Mouse (Mus musculus) brain, embryonic 18.5 days (tissue): ENCODE measurements at regions not wholly inside any gene's neighbourhood (a gene's known extent, or its start where the extent isn't known, plus 50 kb on each side); places are given as distances from the start of the nearest gene placed in this dataset.

ENCODE experiments used
- DNase-seq: peaks from one replicate; pipeline ENCODE4 v3.0.0-alpha.2; 2012; ENCODE audit warnings: low read depth, low spot score

DNA sequence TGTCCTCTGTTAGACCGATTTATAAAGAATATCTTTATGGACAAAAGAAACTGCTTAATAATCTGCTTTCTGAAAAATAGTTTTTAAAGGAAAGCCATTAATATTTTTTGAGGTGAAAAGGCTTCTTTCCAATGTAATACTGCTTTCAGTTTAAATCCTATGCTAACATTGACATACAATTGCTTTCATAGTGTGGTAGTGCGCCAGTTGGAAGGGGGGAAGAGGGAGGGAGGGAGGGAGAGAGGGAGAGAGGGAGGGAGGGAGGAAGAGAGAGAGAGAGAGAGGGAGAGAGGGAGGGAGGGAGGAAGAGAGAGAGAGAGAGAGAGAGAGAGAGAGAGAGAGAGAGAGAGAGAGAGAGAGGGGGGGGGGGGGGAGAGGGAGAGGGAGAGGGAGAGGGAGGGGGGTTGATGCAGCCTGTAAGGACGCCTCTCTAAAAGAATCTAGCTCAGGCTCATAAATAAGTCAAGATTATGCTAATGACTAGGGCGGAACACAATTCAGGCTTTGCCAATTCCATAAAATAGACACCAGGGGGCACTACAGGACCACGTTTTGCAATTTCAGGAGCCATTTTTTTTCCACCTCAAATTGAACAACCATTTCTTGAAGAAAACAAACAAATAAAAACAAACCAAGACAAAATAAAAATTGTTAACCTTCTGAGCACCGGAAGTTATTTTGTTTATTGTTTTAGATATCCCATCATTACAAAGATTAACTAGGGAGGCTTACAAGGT lies 223.6 kb upstream of the Nfe2l3 start:
- peak; percentile 87 for DNase-seq

DNA sequence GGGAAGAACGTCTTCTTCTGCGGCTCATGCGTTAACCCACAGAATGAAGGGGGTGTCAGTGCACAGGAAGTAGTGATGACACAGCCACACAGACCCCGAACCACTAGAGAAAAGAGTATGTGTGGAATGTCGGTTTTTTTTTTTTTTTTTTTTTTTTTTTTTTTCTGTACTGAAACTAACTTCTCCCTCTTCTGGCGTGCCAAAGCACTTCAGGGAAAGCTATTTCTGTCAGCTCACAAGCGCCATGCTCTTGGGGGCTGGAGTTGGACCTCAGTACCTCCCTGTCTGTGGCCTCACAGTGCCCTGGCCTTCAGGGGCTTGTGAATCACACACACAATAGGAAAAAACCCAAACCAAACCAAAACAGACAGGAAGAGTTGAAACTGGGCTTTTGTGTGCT lies 221.1 kb upstream of the Nfe2l3 start:
- no peak for DNase-seq

DNA sequence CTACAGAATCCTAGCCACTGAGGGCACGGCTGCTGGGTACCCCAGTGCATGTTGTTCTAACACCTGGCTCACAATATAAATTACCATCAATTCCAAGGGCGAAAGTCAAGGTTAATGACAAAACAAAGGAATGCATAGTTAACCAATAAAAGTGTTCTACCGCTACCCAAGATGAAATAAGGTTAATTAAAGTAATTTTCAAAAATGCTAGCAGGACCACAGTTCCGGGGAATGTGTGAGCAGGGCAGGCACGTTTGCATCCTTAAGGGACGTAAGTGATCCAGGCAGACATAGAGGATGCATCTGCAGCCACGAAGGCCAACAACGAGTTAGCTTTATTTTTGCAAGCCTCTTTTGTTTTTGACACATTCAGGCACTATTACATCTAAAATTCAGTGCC lies 220.3 kb upstream of the Nfe2l3 start:
- no peak for DNase-seq

DNA sequence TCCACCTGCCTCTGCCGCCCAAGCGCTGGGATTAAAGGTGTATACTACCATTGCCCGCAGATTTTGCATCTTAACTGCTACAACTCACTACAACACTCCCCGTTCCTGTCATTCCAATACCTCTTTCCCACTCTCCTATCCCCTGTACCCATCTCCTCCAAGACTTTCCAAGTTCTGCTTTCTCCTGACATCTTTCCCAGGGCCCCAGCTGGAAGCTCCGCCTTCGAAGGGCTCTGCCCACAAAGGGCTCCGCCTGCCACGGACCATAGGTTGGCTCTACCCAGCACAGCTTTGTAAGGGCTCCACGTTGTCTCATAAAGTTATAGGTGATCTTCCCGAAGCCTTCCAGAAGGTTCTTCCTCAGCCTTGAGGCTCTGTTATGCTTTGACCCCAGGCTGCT lies 217.1 kb upstream of the Nfe2l3 start:
- no peak for DNase-seq

DNA sequence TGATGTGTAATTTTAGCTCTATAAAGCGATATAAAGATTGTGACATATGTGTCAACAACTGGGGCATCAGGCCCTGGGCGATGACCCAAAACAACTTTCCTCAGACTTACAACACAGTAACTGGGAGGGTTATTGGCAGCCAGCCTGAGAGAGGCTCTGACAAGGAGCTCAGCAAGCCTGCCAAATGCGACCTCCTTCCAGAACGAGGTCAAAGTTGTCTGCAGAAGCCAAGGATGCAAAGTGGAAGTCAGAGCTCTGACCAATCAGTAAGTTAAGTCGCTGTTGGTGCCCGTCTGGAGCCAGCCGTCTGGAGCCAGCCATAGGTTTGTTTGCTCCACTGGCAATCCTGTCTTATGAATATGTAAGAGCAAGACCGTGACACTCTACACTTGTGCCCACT lies 216.0 kb upstream of the Nfe2l3 start:
- DNase-seq: no peak

DNA sequence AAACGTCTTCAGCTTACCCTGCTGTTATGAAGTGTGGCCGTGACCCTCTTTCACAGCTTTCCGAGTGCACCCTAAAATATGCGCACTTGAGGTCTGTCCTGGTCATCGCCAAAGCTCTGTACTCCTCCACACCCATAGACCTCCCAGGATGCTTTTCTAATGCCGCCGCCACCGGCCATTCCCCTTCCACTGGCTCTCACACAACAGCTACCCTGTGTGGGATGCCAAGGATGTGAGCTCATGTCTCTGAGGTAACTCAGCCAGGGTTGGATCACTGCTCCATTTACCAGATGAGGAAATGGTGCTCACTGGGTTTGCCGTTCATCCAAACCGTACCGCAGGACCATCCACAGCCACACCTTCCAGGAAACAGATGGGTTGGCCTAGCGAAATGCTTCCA lies 212.8 kb upstream of the Nfe2l3 start:
- no peak for DNase-seq

DNA sequence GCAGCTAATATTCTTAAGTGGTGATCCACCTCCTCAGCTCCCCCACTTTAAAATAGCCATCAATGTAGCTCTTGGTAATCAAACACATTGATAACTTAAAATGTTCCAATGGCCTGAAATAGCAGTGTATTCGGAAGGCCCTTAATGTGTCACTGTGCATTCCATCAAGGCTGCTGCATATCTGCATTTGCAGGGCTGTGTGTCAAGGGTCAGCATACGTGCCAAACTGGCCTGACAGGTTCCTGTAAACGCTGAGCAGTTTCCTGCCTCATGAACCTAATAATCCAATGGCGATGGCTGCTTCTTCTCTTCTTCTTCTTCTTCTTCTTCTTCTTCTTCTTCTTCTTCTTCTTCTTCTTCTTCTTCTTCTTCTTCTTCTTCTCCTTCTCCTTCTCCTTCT lies 211.7 kb upstream of the Nfe2l3 start:
- no peak for DNase-seq

DNA sequence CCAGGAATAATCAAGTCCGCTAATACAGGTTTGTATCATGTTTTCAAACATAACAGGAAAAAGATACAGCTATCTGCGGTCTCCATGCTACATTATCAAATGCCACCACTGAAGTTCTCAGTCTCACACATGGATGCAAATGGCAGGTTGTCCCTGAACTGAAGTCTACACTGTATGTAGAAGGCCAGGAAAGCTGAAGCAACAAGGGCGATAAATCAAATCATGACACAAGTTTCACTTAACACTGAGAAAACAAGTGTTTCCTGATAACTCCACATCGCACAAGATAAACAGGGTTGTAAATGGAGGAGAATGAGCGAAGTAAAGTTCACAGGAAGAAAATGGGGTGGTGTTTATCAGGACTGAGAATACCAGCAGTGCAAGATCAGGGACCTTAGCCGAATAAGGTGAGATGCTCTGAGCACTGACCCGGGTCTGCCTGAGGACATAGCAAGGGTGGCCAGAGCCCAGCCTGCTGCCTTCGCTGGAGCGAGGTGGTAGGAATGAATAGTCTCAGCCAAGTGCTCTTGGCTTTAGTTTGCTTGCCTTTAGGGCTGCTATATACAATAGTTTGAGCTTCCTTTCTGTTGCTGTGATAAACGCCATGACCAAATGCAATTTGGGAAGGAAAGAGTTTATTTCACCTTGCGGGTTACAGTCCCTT lies 196.3 kb upstream of the Nfe2l3 start:
- no peak for DNase-seq

DNA sequence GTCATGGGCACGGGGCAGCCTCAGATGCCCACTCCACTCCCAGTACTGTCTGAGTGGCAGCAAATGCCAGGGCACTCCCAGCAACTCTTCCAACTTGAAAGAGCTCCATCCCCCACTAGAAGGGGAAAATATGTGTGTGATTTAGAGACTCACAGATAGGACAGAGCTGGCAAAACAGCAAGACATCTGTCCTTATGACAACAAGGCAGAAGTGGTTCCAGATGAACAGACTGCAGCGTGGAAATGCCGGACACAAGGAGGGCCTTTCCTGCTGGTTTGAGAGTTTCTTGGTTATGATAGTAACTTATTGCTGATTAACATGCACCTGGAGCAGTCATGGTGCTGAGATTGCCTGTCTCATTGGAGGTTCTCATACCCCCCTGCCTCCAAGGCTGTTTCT lies 192.4 kb upstream of the Nfe2l3 start:
- no peak for DNase-seq

DNA sequence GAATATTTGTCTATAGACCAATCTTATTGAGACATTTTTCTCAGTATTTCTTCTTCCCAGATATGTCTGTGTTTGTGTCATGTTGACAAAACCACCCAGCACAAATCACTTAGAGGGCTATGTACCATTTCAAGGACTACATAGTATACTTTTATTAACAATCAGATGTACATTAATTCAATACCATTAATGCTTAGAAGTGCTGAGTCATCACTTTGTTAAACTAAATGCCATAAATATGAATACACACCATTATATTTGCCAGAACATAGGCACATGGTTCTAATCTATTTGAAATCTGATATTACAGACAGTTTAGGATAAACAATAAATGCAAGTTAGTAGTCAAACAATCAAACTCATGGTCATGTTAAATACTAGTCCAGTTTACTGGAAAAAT lies 182.2 kb upstream of the Nfe2l3 start:
- DNase-seq: no peak

DNA sequence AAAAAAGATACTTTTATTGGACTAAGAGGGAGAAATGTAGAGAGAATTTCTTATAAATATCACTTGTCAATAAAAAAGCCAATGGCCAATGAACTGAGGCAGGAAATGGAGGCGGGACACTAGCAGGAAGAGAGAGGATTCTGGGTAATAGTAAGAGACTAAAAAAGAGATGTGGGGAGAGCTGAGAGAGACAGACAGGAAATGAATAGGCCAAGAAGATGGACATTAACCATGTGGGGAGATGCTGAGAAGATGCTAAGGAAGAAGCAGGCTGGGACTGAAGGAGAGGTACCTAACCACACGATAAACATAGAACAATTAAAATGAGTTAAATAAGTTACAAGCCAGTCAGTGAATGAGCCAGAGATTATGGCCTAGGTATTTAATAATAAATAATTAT lies 181.0 kb upstream of the Nfe2l3 start:
- no peak for DNase-seq

DNA sequence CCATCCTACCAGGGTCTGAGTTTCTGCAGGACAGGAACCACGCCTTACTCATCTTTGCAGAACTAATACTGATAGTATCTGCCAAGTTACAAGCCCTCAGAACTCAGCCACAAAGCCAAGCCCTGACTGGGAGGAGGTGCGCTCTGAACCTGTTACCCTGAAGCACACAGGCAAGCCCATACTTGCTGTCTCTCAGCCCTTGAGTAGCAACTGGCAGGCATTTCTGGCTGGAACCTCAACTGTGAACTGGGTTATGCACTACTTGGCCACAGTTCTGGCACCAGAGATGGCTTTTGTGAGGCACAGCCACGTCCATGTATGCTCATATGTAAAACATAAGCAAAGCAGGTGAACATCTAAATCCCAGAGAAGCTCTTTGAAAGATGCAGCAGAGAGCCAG lies 179.7 kb upstream of the Nfe2l3 start:
- no peak for DNase-seq

DNA sequence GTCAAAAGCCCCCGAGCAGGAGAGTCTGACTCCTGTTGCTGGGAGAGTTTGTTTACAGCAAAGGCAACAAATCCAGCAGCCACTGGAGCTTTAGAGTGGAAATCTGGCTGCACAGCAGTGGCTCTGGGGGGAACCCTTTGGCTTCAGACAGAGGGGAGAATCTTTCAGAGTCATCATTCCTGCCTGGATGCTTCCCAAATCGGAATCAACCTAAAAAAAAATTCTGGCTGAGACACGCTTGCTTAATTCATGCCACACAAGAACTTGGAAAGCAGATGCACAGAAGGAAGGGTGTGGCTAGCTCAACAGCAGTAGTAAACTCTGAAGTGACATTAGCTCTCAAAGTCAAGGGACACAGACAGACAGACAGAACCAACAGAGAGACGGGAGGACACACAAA lies 175.8 kb upstream of the Nfe2l3 start:
- no peak for DNase-seq

DNA sequence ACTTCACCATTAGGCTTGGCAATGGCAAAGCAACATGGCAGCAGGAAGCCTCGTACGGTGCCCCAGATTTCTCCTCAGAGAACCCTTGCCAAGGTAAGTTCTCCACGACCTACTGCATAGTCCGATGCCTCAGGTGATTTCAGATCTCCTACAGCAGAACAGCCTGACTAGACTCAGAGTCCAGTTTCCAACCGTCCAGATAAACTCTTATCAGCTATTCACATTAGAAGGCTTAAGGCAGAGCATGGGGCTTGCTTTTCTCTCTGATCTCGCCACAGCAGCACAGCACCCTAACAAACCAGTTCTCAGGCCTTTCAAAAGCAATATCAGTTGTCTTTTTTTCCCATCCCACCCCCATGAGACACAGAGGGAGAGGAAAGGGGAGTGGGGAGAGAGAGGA lies 174.9 kb upstream of the Nfe2l3 start:
- no peak for DNase-seq

DNA sequence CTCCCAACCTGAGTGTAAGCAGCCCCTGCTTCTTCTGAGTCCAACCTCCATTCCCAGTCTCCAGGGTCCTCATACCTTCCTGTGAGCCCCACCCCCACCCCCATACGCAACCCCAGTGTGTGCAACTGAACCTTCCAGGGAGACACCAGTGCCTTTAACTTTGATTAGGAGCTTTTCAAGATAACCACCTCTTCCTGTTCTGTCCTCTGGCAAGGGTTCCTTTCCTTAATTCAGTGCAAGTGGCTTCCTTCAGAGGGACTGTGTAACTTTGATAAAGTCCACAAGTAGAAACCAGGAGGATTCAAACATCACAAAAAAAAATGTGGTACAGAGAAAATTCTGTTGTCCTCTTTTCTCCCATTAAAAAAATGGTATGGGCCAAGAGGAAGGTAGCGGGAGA lies 174.2 kb upstream of the Nfe2l3 start:
- DNase-seq: no peak

DNA sequence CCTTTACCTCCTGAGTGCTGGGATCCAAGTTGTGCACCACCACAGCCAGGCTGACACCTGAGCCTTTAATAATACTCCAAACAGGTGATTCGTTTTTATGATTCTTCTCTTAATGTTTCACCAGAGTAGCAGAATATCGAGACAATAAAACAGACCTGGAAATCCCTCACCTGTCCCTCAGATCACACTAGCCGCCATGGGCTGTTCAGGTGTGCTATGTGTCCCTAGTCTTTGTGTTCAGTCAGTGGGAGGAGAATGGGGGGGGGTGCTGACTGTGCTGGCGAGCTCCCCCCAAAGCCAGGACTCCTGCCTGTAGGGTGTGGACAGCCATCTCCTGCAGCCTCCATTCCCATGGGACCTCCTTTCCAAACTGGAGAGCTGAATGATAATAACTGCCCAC lies 168.9 kb upstream of the Nfe2l3 start:
- no peak for DNase-seq

DNA sequence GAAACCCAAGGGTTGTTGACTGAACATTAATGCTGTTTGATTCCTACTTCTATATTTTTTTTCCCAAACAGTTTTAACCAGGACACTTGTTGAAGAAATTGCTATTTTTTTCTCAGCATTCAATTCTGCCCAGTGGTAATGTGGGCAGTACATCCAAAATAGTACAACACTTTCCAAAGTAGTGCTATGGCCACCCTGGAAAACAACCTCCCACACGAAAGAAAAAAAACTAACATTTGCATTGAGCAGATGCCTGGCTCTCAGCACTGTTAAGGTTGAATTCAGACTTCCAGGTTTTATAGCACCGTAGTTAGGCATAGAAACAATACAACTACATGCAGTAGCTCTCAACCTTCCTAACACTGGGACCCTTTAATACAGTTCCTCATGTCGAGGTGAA lies 167.1 kb upstream of the Nfe2l3 start:
- no peak for DNase-seq

DNA sequence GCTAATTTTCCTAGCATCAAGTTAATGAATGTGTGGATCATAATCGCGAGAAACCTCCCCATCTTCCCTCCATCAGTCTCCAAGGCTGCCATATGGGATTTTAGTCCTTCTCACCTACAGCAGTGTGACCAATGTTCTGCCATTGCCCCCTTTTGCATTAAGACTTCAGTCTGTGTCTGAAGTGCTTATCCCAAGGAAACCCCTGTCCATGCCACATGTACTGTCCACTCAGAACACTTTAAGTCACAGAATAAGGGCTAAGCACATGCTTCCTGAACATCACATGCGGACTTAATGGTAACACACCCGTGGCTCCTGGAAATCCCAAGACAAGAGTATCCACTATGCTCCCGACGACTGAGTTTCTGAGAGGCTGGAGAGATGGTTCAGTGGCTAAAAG lies 165.7 kb upstream of the Nfe2l3 start:
- DNase-seq: no peak

DNA sequence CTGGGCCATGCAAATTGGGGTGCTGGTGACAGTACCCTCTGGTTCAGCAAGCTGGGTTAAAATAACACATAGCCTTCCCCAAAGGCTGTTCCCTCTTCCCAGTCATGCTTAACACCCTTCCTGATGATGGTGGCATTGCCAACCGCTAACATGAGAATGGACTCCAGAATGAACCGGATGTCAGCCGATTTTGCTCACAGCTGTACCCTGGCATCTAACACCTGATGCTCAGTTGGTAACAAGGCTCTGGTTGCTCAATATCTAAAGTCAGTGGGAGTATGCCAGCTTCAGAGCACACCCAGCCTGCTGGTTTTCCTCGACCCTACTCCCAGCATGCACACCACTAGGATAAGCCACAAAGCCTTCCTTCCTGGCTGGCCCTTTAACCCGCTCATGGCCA lies 164.6 kb upstream of the Nfe2l3 start:
- no peak for DNase-seq

DNA sequence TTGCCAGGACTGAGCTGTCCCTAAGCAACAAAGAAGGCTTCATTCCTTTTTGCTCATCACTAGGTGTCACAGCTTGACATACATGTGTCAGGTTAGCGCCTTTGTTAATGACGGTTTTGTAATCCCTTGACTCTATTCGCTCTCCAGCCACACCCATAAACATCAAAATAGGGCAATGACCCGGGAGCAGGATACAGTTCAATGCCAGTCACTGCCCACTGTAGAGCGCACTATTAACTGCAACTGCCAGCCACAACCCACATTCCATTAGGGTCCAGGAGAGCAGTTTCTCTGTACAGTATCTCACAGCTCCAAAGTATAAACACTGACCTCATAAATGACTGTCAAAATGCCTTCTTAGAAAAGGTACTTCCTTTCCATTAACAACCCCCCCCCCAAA lies 163.5 kb upstream of the Nfe2l3 start:
- DNase-seq: no peak

DNA sequence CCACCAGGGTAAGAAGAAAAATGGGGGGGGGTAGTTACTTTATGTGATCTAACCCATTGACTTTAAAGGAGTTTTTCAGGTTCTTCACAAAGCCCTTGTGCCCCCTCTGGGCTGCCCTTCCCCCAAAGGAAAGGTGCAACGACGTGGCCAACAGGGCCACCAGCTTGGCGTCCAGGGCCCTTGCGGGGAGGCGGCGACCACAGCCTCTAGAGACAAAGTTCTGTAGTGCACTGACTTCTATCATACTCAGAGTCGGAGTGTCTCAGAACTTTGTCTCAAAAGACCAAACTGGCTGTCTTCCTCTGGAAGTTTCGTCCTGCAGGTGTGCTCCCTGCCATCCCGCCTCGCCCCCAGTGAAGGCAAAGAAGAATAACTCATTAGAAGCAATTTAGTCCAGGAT lies 162.9 kb upstream of the Nfe2l3 start:
- no peak for DNase-seq

DNA sequence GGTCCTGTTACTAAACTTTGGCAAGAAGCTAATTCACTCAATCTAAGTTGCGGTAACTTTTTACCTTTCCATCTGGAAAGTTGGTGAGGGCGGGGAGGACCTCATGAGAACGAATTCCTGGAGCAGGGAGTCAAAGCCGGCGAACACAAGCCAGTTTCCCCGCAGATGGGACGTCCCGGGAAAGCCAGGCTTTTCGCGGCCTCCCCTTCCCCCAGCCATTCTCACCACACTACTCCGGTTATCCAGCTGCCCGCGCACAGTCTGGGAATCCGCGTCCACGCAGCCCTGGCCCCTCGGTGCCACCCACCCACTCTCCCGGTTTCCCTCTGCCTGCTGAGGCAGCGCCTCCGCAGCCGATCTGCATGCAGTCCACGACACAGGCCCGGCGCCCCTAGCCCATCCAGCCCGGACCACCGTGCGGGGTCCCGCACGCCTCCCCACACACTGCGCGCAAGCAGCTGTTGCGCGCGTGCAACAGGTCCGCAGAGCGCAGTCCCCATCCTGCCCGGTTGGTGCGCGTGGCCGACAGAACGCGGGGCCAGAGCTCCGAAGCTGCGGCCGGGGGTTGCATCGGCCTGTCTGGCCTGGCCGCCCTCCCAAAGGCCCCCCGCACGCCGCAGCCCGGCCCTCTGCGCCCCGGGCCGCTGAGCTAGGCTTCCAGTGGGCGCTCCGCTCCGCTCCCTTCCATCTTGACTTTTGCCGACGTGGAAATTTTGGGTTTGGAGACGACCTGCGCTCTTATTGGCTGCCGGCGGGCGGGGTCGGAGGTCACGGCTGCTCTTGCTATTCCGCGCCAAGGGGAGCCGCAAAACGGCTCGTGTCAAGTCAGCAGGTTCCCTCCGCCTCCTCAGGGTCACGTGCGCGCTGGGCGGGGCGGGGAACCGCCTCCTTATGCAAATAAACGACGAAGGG lies 162.0 kb upstream of the Nfe2l3 start:
- peak; percentile 58 for DNase-seq

DNA sequence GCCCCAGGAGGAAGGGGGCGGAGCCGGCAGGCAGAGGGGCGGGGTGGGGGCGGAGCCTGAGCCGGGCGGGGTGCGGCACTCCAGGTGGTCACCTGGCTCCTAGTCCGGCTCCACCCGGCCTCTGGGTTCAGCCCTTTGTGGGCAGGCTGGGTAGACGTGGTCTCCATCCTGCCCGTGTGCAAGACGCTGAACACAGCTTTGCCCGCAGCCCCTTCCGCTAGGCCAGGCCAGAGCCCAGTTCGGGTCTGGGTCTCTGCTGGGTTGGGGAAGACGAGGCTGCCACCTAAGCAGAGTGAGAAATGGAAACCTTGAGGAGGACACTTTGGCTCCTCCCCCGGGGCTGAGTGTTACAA lies 161.4 kb upstream of the Nfe2l3 start:
- DNase-seq: no peak
